In the genomic region with DNA sequence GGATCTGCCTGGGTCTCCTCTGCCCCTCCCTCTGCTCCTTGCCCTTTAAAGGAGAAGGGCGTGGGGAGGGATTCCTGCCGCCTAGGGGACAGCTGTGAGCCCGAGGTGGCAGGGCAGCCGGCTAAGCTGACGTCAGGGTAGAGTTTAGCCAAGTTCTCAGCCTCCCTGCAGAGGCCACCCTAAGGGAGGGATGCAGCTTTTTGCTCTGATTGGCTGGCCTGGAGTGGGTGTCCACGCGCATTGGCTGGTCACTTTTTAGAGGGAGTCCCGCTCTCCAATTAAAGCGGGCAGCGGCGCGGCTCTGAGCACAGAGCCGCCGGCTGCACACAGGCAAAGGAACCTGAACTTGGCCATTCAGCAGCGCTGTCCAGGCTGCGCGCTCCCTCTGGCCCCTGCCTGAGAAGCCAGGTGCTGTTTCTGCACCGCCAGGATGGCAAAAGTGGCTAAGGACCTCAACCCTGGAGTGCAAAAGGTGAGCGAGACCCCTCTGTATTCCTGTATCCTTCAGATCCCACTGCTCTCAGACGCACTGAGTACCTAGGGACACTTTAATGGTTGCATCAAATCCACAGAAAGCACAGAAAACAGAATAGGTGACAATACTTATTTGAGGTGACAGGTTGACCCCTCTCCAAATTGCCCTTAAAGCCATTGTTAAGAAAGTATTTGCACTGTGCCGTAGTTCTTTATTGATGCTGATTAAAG, we compare ENCODE assay signal across 9 mouse cellular contexts. TPM values are rescaled to one million over a fixed set of nuclear protein-coding genes. Genes with fewer than 3 reads are reported as not detected.
DNase-seq lines count a peak whose midpoint lies in the region; ATAC-seq and TF ChIP-seq lines count a peak whose summit lies in the region.
"Had no signal": no experiment of that assay in that cellular context is flagged by ENCODE, and none has a peak within 500 bp of the region (broad histone marks: within the 10 kb centered on the region; RNA-seq: fewer than 3 reads in every experiment).

Gene Lmcd1, plus strand, starts transcription at position 258 of the 705 bp plus-strand sequence.

- no peak for TF ChIP-seq RAD21 in CH12.LX (IDR thresholded peaks at IDR 0.05; ENCODE audit: low read depth, low read length)

- ATAC-seq in cerebellum, adult (ENCODE audit: insufficient number of reproducible peaks, low FRiP score, low TSS enrichment) = peak; percentile 78
- peak; percentile 95 for ATAC-seq in forebrain, embryonic 12.5 days (ENCODE audit: low FRiP score)
- ATAC-seq in heart, embryonic 15.5 days (replicated peaks; ENCODE audit: insufficient number of reproducible peaks, insufficient read depth, low FRiP score, low read depth) = peak; percentile 95
- ATAC-seq in liver, embryonic 11.5 days (replicated peaks; ENCODE audit: low FRiP score) = peak; percentile 85
- ATAC-seq in stomach, embryonic 16.5 days (ENCODE audit: insufficient read depth, low FRiP score) = peak; percentile 96

- WGBS in forebrain, embryonic 12.5 days = 4% methylated on average over 21 of the region's 21 CpGs
- WGBS in heart, embryonic 15.5 days = 2% methylated on average over 21 of the region's 21 CpGs
- WGBS in liver, embryonic 11.5 days = 6% methylated on average over 21 of the region's 21 CpGs
- 3% methylated on average over 21 of the region's 21 CpGs for WGBS in stomach, embryonic 16.5 days

- peak; percentile 37 for DNase-seq in CH12.LX (ENCODE audit: extremely low read depth)
- peak; percentile 93 for DNase-seq in kidney, postnatal 14 days
- peak; percentile 54 for DNase-seq in liver, embryonic 11.5 days (ENCODE audit: low spot score)
- DNase-seq in neural tube, embryonic 10.5 days (ENCODE audit: extremely low spot score, low spot score) = peak; percentile 74

- no peaks in the 10 kb centered on the region for H3K79me2 ChIP-seq in CH12.LX (replicated peaks; ENCODE audit: control insufficient read depth, extremely low read depth, insufficient read depth, poor library complexity, severe bottlenecking)

- no peaks in the 10 kb centered on the region for H3K27me3 ChIP-seq in CH12.LX (replicated peaks)
- H3K27me3 ChIP-seq in forebrain, embryonic 12.5 days = 0 out of 2 replicates have a peak, but pooled peaks cover 14% of the 10 kb centered on the region
- no peaks in the 10 kb centered on the region for H3K27me3 ChIP-seq in heart, embryonic 15.5 days
- H3K27me3 ChIP-seq in liver, embryonic 11.5 days (replicated peaks; ENCODE audit: control insufficient read depth, insufficient read depth, low read length) = peaks cover 18% of the 10 kb centered on the region
- H3K27me3 ChIP-seq in stomach, embryonic 16.5 days (ENCODE audit: control insufficient read depth, insufficient read depth, low read length) = no peaks in the 10 kb centered on the region

- no peak for TF ChIP-seq EP300 in CH12.LX (IDR thresholded peaks at IDR 0.05; ENCODE audit: low read length)

- dilution Hi-C loops in CH12.LX (cut with MboI; ENCODE audit: extremely low pct_ligation_motif_present, extremely low pct_unique_long_range_greater_than_20kb, low sequenced_read_pairs) = no loop called here

- in situ Hi-C loops in CH12.LX (cut with MboI; ENCODE audit: low pct_ligation_motif_present, low pct_unique_long_range_greater_than_20kb, low sequenced_read_pairs) = no loop called here

- TF ChIP-seq POLR2A in CH12.LX (IDR thresholded peaks at IDR 0.05; ENCODE audit: low read depth, low read length) = no peak

- H3K36me3 ChIP-seq in CH12.LX (replicated peaks in 1 of 2; ENCODE audit: control insufficient read depth in 1 of 2, insufficient read depth in 1 of 2, low read length in 1 of 2) = no peaks in the 10 kb centered on the region
- no peaks in the 10 kb centered on the region for H3K36me3 ChIP-seq in forebrain, embryonic 12.5 days (replicated peaks)
- no peaks in the 10 kb centered on the region for H3K36me3 ChIP-seq in heart, embryonic 15.5 days
- H3K36me3 ChIP-seq in liver, embryonic 11.5 days (ENCODE audit: control insufficient read depth, insufficient read depth, low read length) = no peaks in the 10 kb centered on the region
- no peaks in the 10 kb centered on the region for H3K36me3 ChIP-seq in stomach, embryonic 16.5 days (ENCODE audit: control insufficient read depth, insufficient read depth, low read length)
- H3K36me3 ChIP-seq: G1E had no signal

- H3K4me1 ChIP-seq in CH12.LX (ENCODE audit: control insufficient read depth in 1 of 2, insufficient read depth in 2 of 2) = peaks cover 0 to 15% of the 10 kb centered on the region in 2 experiments; a peak in 2 of 4 replicates
- H3K4me1 ChIP-seq in forebrain, embryonic 12.5 days = peaks cover 17% of the 10 kb centered on the region
- peaks cover 53% of the 10 kb centered on the region for H3K4me1 ChIP-seq in heart, embryonic 15.5 days (replicated peaks)
- no peaks in the 10 kb centered on the region for H3K4me1 ChIP-seq in liver, embryonic 11.5 days (replicated peaks; ENCODE audit: control insufficient read depth, insufficient read depth, low read length)
- H3K4me1 ChIP-seq in stomach, embryonic 16.5 days (ENCODE audit: control insufficient read depth, insufficient read depth, low read length) = peaks cover 17% of the 10 kb centered on the region

- no peak within 1 kb of the TSS for H3K9ac ChIP-seq in CH12.LX (ENCODE audit: insufficient read depth, low read depth)
- H3K9ac ChIP-seq in forebrain, embryonic 12.5 days = peak within 1 kb of the TSS; percentile 17
- peak within 1 kb of the TSS; percentile 66 for H3K9ac ChIP-seq in heart, embryonic 15.5 days
- no peak within 1 kb of the TSS for H3K9ac ChIP-seq in liver, embryonic 11.5 days (ENCODE audit: low read depth, low read length)
- H3K9ac ChIP-seq in stomach, embryonic 16.5 days (ENCODE audit: low read length) = peak within 1 kb of the TSS; percentile 68

- no peak for TF ChIP-seq CTCF in CH12.LX (conservative IDR thresholded peaks at IDR 0.05 in 1 of 2, IDR thresholded peaks at IDR 0.05 in 1 of 2; ENCODE audit: low read depth in 2 of 2, low read length in 2 of 2)

- H3K27ac ChIP-seq in CH12.LX (ENCODE audit: insufficient read depth, low read depth) = no peak within 1 kb of the TSS
- H3K27ac ChIP-seq in forebrain, embryonic 12.5 days = peak within 1 kb of the TSS; percentile 77
- H3K27ac ChIP-seq in heart, embryonic 15.5 days = peak within 1 kb of the TSS; percentile 97
- H3K27ac ChIP-seq in liver, embryonic 11.5 days (ENCODE audit: low read depth, low read length) = no peak within 1 kb of the TSS
- peak within 1 kb of the TSS; percentile 76 for H3K27ac ChIP-seq in stomach, embryonic 16.5 days (ENCODE audit: low read length)

- H3K9me3 ChIP-seq in CH12.LX (replicated peaks; ENCODE audit: low read length) = peaks cover 10% of the 10 kb centered on the region
- H3K9me3 ChIP-seq in forebrain, embryonic 12.5 days = no peaks in the 10 kb centered on the region
- H3K9me3 ChIP-seq in heart, embryonic 15.5 days (replicated peaks) = no peaks in the 10 kb centered on the region
- H3K9me3 ChIP-seq in liver, embryonic 11.5 days (ENCODE audit: control insufficient read depth, low read length) = no peaks in the 10 kb centered on the region
- H3K9me3 ChIP-seq in stomach, embryonic 16.5 days (replicated peaks; ENCODE audit: control insufficient read depth, low read length) = no peaks in the 10 kb centered on the region

- H3K4me3 ChIP-seq in CH12.LX (replicated peaks in 1 of 3; ENCODE audit: low read depth in 2 of 3, low read length in 2 of 3, poor library complexity in 1 of 3) = peak within 1 kb of the TSS in 1 of 3 experiments; percentile 32
- H3K4me3 ChIP-seq in forebrain, embryonic 12.5 days (replicated peaks) = peak within 1 kb of the TSS; percentile 29
- H3K4me3 ChIP-seq in heart, embryonic 15.5 days = peak within 1 kb of the TSS; percentile 59
- 0 out of 2 replicates have a peak within 1 kb of the TSS, but pooled peaks have one; percentile 11 for H3K4me3 ChIP-seq in liver, embryonic 11.5 days (ENCODE audit: low read depth, low read length)
- H3K4me3 ChIP-seq in stomach, embryonic 16.5 days (replicated peaks; ENCODE audit: low read length) = peak within 1 kb of the TSS; percentile 45

- H3K4me2 ChIP-seq in CH12.LX (ENCODE audit: insufficient read depth, low read depth, poor library complexity, severe bottlenecking) = no peak within 1 kb of the TSS
- H3K4me2 ChIP-seq in forebrain, embryonic 12.5 days = peak within 1 kb of the TSS; percentile 60
- peak within 1 kb of the TSS; percentile 84 for H3K4me2 ChIP-seq in heart, embryonic 15.5 days
- H3K4me2 ChIP-seq in liver, embryonic 11.5 days = peak within 1 kb of the TSS; percentile 32; the same call in 1 of the 2 replicates
- H3K4me2 ChIP-seq in stomach, embryonic 16.5 days (ENCODE audit: low read depth, low read length) = peak within 1 kb of the TSS; percentile 73

TF ChIP-seq in CH12.LX, 34 proteins besides CTCF, POLR2A, EP300 and RAD21 (continues in another document):
- TF ChIP-seq GABPA (IDR thresholded peaks at IDR 0.05; ENCODE audit: insufficient replicate concordance, low read depth, low read length) = no peak
- TF ChIP-seq IRF4 (IDR thresholded peaks at IDR 0.05; ENCODE audit: low read depth, low read length) = no peak
- TF ChIP-seq NRF1 (IDR thresholded peaks at IDR 0.05; ENCODE audit: low read depth, low read length) = no peak
- no peak for TF ChIP-seq JUN (IDR thresholded peaks at IDR 0.05; ENCODE audit: insufficient read depth, low read depth, low read length)
- no peak for TF ChIP-seq JUND (conservative IDR thresholded peaks at IDR 0.05; ENCODE audit: low read depth, low read length)
- TF ChIP-seq ETS1 (conservative IDR thresholded peaks at IDR 0.05; ENCODE audit: low read depth, low read length) = no peak; the same call in 1 of the 2 replicates
- no peak for TF ChIP-seq HCFC1 (IDR thresholded peaks at IDR 0.05; ENCODE audit: low read depth, low read length)
- no peak for TF ChIP-seq MYC (IDR thresholded peaks at IDR 0.05; ENCODE audit: low read depth, low read length)
- no peak for TF ChIP-seq POLR2AphosphoS2 (IDR thresholded peaks at IDR 0.05; ENCODE audit: low read depth, low read length)
- TF ChIP-seq TCF12 (IDR thresholded peaks at IDR 0.05; ENCODE audit: low read depth, low read length) = no peak
- no peak for TF ChIP-seq KAT2A (IDR thresholded peaks at IDR 0.05; ENCODE audit: insufficient replicate concordance, low read length)
- TF ChIP-seq PAX5 (IDR thresholded peaks at IDR 0.05; ENCODE audit: low read length) = no peak
- no peak for TF ChIP-seq ZMIZ1 (IDR thresholded peaks at IDR 0.05; ENCODE audit: low read depth, low read length)
- TF ChIP-seq BHLHE40 (IDR thresholded peaks at IDR 0.05; ENCODE audit: low read depth, low read length) = no peak
- no peak for TF ChIP-seq ZKSCAN1 (IDR thresholded peaks at IDR 0.05; ENCODE audit: borderline replicate concordance, low read depth, low read length)

RNA-seq across cellular contexts. Expression of gene Lmcd1, which starts in this region (rescaled TPM):
- total RNA-seq in CH12.LX (2012; rRNA removed) = 0.63 and 0.64 TPM in 2 replicates
- total RNA-seq in CH12.LX (2014; rRNA removed) = 4.5 and 4.8 TPM in 2 replicates
- 2.0 and 2.3 TPM in 2 replicates for polyA plus RNA-seq in CH12.LX (2012; ENCODE audit: insufficient read length, low read depth)
- 8.3 and 9.0 TPM in 2 replicates for polyA plus RNA-seq in forebrain, embryonic 12.5 days (2016; fragmentation: Nextera tagmentation; extraction: Ambion mirVana)
- 49.9 and 54.5 TPM in 2 replicates for polyA plus RNA-seq in heart, embryonic 15.5 days (2015; fragmentation: Nextera tagmentation; extraction: Ambion mirVana)
- 1.2 and 1.5 TPM in 2 replicates for polyA plus RNA-seq in liver, embryonic 11.5 days (2014; fragmentation: Nextera tagmentation; extraction: Ambion mirVana)
- polyA plus RNA-seq in stomach, embryonic 16.5 days (2015; fragmentation: Nextera tagmentation; extraction: Ambion mirVana) = 15.3 and 30.2 TPM in 2 replicates
- polyA plus RNA-seq: G1E had no signal

Comparison
In these comparisons a context has a peak if more than half of its experiments do, and no peak if none do; other contexts are left out.
1. DNase-seq: peak in every context shown above with its lines; median percentile 93 in kidney, postnatal 14 days; 74 in neural tube, embryonic 10.5 days; 54 in liver, embryonic 11.5 days; 37 in CH12.LX.
2. H3K27ac ChIP-seq: peak in forebrain, embryonic 12.5 days (single experiment), heart, embryonic 15.5 days (single experiment) and stomach, embryonic 16.5 days (single experiment); none in CH12.LX (single experiment) and liver, embryonic 11.5 days (single experiment).
3. H3K9ac ChIP-seq: peak in forebrain, embryonic 12.5 days (single experiment), heart, embryonic 15.5 days (single experiment) and stomach, embryonic 16.5 days (single experiment); none in CH12.LX (single experiment) and liver, embryonic 11.5 days (single experiment).
4. Peak in every context shown above with its lines, with median percentiles within 50 percentile points of each other: ATAC-seq.